Mouse (Mus musculus) urinary bladder, adult 18-20 months (tissue): ENCODE measurements around the gene Nucb1.
"Not testable (repeated sequence)": the region's sequence is repeated elsewhere in the genome, so short reads cannot be mapped to it uniquely, and the experiment has no call there.

Source experiments
- DNase-seq, 2 experiments: peaks; one replicate each; pipeline ENCODE4 v3.0.0; 2022; ENCODE audit warnings: low spot score in 2 of 2, mixed read lengths in 2 of 2

The Nucb1 gene

GRCm38 (mm10) chr7:45488293-45489204 is 21.7 kb downstream of the Nucb1 start, which contains the start of gene Dhdh:
Dhdh (minus strand) TSS chr7:45488805.
- DNase-seq = peak; percentile 55 to 66

- no peak for DNase-seq
These were observed 22.3 kb downstream of the Nucb1 start for GRCm38 (mm10) chr7:45487861-45488292.

- DNase-seq = no peak
These were observed 23.3 kb downstream of the Nucb1 start, which contains the start of gene Gm45808 for GRCm38 (mm10) chr7:45486761-45487415. Gm45808 (minus strand) TSS chr7:45486811.

GRCm38 (mm10) chr7:45486158-45486557 is 24.0 kb downstream of the Nucb1 start:
- DNase-seq = no peak

GRCm38 (mm10) chr7:45484985-45485384 is 25.2 kb downstream of the Nucb1 start:
- not testable (repeated sequence) for DNase-seq

GRCm38 (mm10) chr7:45482166-45482565 is 28.0 kb downstream of the Nucb1 start:
- DNase-seq = no peak

GRCm38 (mm10) chr7:45481374-45481927 is 28.8 kb downstream of the Nucb1 start, which contains the start of gene Tulp2:
Tulp2 (plus strand) TSS chr7:45481877.
- DNase-seq = peak in 1 of 2 experiments; percentile 41

- DNase-seq = not testable (repeated sequence)
These were observed 29.9 kb downstream of the Nucb1 start for GRCm38 (mm10) chr7:45480310-45480709.

GRCm38 (mm10) chr7:45478774-45479173 is 31.4 kb downstream of the Nucb1 start:
- no peak for DNase-seq

- DNase-seq = peak in 1 of 2 experiments; percentile 48
These were observed 33.2 kb downstream of the Nucb1 start for GRCm38 (mm10) chr7:45477003-45477402.

- DNase-seq = no peak
These were observed 33.8 kb downstream of the Nucb1 start for GRCm38 (mm10) chr7:45476453-45476852.

GRCm38 (mm10) chr7:45475291-45475969 is 34.8 kb downstream of the Nucb1 start:
- DNase-seq = peak in 1 of 2 experiments; percentile 0

GRCm38 (mm10) chr7:45470869-45471268 is 39.3 kb downstream of the Nucb1 start:
- peak in 1 of 2 experiments; percentile 62 for DNase-seq

- DNase-seq = no peak
These were observed 43.0 kb downstream of the Nucb1 start for GRCm38 (mm10) chr7:45467090-45467670.

- DNase-seq = peak; percentile 89 to 93
These were observed 43.7 kb downstream of the Nucb1 start, which contains the start of gene Bax for GRCm38 (mm10) chr7:45466283-45467089. Bax (minus strand) TSS chr7:45466898.

GRCm38 (mm10) chr7:45465549-45465948 is 44.7 kb downstream of the Nucb1 start:
- no peak for DNase-seq

- DNase-seq = no peak
These were observed 45.1 kb downstream of the Nucb1 start for GRCm38 (mm10) chr7:45465112-45465511.

- no peak for DNase-seq
These were observed 46.0 kb downstream of the Nucb1 start for GRCm38 (mm10) chr7:45463987-45464778.

GRCm38 (mm10) chr7:45462868-45463267 is 47.3 kb downstream of the Nucb1 start:
- not testable (repeated sequence) for DNase-seq
